Mouse (Mus musculus) stomach, postnatal 0 days (tissue): ENCODE data around the gene Gm15155.

Experiments
- CTCF ChIP-seq: IDR thresholded peaks from 2 replicates; pipeline ENCODE4 v1.5.1; 2016; ENCODE audit warnings: antibody characterized with exemption, low read depth, mild to moderate bottlenecking, moderate library complexity
- EP300 ChIP-seq: optimal IDR thresholded peaks from 2 replicates; pipeline ENCODE3; 2016; ENCODE audit warnings: antibody characterized with exemption

DNA sequence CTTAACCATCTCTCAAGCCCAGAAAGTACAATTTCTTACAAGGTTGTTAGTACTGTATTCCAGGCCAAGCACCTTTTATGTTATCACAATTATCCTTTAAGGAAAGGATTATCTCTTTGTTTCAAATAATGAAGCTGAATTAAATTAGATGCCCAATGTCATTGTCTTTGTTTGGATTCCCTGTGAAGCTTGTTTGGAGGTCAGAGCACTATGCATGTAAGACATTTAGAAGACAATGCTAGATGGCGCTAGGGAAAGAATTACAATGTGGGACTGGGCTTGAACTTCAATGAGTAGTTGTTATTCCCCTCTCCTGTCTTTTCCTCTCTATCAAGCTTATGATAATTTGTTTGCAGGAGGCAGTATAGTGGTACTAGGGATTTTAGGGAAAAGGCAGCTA is 29.9 kb upstream of the Gm15155 start:
- TF ChIP-seq EP300 (no peak), CTCF (no peak)
